Mouse (Mus musculus) lung, embryonic 16.5 days (tissue): Measurements from ENCODE around the gene Cbr1. TPM values are rescaled to one million over a fixed set of nuclear protein-coding genes. Genes with fewer than 3 reads are reported as not detected.

Experiments
- ATAC-seq: fragments of 200-750 bp; cut with Nextera tagmentation; 2 replicates; pipeline ENCODE4 v1.8.0; 2017; ENCODE audit warnings: low read depth, mild to moderate bottlenecking, moderate library complexity
- H3K27ac ChIP-seq: fragments of 300-500 bp; sonication (generic); 2 replicates; pipeline ENCODE4 v1.5.1; 2014; ENCODE audit warnings: mild to moderate bottlenecking, control low read depth, low read length
- H3K27me3 ChIP-seq: fragments of 300-500 bp; sonication (generic); 2 replicates; pipeline ENCODE4 v1.6.1; 2014; ENCODE audit warnings: low read depth, low read length, mixed read lengths; ENCODE audit not compliant: control insufficient read depth, insufficient read depth
- H3K36me3 ChIP-seq: fragments of 300-500 bp; sonication (generic); 2 replicates; pipeline ENCODE4 v1.6.1; 2014; ENCODE audit warnings: low read length; ENCODE audit not compliant: control insufficient read depth, insufficient read depth
- H3K4me1 ChIP-seq: fragments of 300-500 bp; sonication (generic); replicated peaks from 2 replicates; pipeline ENCODE4 v1.6.1; 2014; ENCODE audit warnings: low read length, mixed read lengths; ENCODE audit not compliant: control insufficient read depth, insufficient read depth
- H3K4me2 ChIP-seq: fragments of 300-500 bp; sonication (generic); 2 replicates; pipeline ENCODE4 v1.6.1; 2014; ENCODE audit warnings: low read depth, low read length, control low read depth
- H3K4me3 ChIP-seq: fragments of 300-500 bp; sonication (generic); 2 replicates; pipeline ENCODE4 v1.5.1; 2014; ENCODE audit warnings: mild to moderate bottlenecking, low read length, control low read depth
- H3K9ac ChIP-seq: fragments of 300-500 bp; sonication (generic); 2 replicates; pipeline ENCODE4 v1.6.1; 2014; ENCODE audit warnings: low read length, control low read depth
- H3K9me3 ChIP-seq: fragments of 300-500 bp; sonication (generic); 2 replicates; pipeline ENCODE4 v1.6.1; 2016; ENCODE audit warnings: low read length; ENCODE audit not compliant: control insufficient read depth
- WGBS: fragments of 180-500 bp; shearing (Covaris S2); extraction: QIAGEN DNeasy Blood & Tissue Kit; methylation state at CpG from one replicate; pipeline ENCODE4 v1.1.7; 2014; 5-methylcytosine and 5-hydroxymethylcytosine counted together
- polyA plus RNA-seq: library from polyadenylated mRNA; unstranded; fragments of >200 nt; fragmentation: Nextera tagmentation; extraction: Ambion mirVana; gene quantifications from 2 replicates; pipeline ENCODE4 v1.2.1, GENCODE M21; 2015

Gene Cbr1
- polyA plus RNA-seq, 1 experiment from 2014 or later, result 95.2 TPM

DNA sequence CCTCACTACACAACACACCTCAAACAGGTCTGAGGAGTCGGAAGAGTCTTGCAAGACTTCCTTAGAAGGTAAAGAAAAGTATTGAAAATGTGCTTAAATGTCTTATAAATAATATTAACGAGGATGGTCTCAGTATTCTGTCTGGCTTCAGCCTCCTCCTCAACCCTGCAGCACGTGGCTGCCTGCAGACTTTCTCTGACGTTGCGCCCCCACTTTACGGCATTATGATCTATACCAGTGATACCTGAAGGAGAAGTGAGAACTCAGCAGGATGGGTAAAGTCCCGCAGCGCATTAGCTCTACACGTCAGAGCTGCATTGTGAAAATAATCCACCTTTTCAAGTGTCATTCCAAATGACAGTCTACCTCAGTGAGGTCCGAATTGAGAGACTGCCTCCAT is 11.2 kb upstream of the Cbr1 start:
- Histone ChIP-seq H3K27ac (no peak overlapping the region), H3K36me3 (peaks cover 8% of the 10 kb centered on the region), H3K9ac (no peak overlapping the region), H3K4me2 (no peak overlapping the region), H3K9me3 (no peaks in the 10 kb centered on the region), H3K4me1 (no peaks in the 10 kb centered on the region), H3K27me3 (no peaks in the 10 kb centered on the region), H3K4me3 (no peak overlapping the region)
- no peak for ATAC-seq
- WGBS, result 91% methylated on average over 10 of the region's 10 CpGs

DNA sequence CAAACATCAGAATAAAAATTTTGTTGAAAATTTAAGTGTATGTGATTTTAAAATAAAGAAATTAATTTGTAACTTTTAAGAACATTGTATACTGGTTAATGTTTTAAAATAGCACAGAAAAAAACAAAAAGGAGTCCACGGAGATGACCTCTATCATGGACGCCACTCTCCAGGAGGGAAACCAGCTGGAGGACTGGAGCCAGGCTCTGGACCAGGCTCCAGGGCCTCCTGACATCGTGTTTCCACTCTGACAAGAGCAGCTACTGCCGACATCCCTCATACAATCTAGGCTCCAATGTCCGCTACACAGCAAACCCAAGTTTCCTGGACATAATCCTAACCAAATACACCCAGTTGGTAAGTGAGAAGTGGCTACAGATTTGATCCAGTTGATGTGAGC is 9.9 kb upstream of the Cbr1 start:
- no peak overlapping the region for H3K4me2 ChIP-seq
- no peak overlapping the region for H3K9ac ChIP-seq
- no peaks in the 10 kb centered on the region for H3K9me3 ChIP-seq
- no peaks in the 10 kb centered on the region for H3K27me3 ChIP-seq
- H3K4me3 ChIP-seq, result no peak overlapping the region
- H3K27ac ChIP-seq, result no peak overlapping the region
- ATAC-seq, result no peak
- WGBS, result 68% methylated on average over 5 of the region's 5 CpGs
- no peaks in the 10 kb centered on the region for H3K4me1 ChIP-seq
- peaks cover 5% of the 10 kb centered on the region for H3K36me3 ChIP-seq

DNA sequence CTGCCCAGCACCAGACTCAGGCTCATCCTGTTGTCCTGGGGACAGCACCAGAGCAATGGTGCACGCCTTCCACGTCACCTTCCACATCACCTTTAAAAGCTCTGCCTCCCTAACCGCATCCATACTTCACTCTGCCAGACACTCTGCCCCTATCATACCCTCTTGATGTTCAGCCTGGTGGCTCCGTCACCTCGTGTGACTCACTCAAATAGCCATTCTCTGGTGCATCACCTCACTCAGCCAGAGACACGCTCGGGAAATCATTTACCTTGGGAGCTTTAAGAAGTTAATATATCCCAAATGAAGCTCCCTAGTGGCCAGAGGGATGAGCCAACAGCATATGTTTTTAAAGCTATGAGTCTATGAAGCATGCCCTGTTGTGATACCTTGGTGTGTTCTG is 8.8 kb upstream of the Cbr1 start:
- H3K9ac ChIP-seq, result no peak overlapping the region
- 86% methylated on average over 7 of the region's 7 CpGs for WGBS
- H3K27me3 ChIP-seq, result no peaks in the 10 kb centered on the region
- no peak overlapping the region for H3K4me2 ChIP-seq
- peaks cover 3% of the 10 kb centered on the region; the same call in 1 of the 2 replicates for H3K36me3 ChIP-seq
- no peak overlapping the region for H3K4me3 ChIP-seq
- H3K9me3 ChIP-seq, result no peaks in the 10 kb centered on the region
- no peak overlapping the region for H3K27ac ChIP-seq
- H3K4me1 ChIP-seq, result no peaks in the 10 kb centered on the region
- ATAC-seq, result no peak

DNA sequence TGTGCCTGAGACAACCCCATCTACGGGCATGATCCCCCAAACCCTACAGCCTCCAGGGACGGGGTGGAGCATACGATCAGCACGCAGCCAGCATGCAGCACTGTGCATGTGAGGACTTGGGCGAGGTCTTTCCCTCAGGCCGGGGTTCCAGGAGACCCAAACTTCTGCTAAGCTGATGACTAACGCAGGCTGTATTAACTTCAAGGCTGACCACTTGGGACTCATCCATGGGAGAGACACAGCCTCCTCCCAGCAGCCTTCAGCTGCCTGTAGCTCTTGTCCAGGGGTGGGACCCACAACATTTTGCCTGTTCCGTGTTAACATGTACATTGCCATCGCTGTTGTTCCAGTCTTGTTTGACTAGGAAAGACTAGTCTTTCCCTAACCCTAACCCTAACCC is 8.1 kb upstream of the Cbr1 start:
- H3K4me1 ChIP-seq, result no peaks in the 10 kb centered on the region
- no peak for ATAC-seq
- H3K4me2 ChIP-seq, result no peak overlapping the region
- WGBS, result 94% methylated on average over 9 of the region's 9 CpGs
- H3K27ac ChIP-seq, result no peak overlapping the region
- H3K9ac ChIP-seq, result no peak overlapping the region
- no peak overlapping the region for H3K4me3 ChIP-seq
- H3K27me3 ChIP-seq, result no peaks in the 10 kb centered on the region
- H3K9me3 ChIP-seq, result no peaks in the 10 kb centered on the region
- peaks cover 3% of the 10 kb centered on the region; the same call in 1 of the 2 replicates for H3K36me3 ChIP-seq

DNA sequence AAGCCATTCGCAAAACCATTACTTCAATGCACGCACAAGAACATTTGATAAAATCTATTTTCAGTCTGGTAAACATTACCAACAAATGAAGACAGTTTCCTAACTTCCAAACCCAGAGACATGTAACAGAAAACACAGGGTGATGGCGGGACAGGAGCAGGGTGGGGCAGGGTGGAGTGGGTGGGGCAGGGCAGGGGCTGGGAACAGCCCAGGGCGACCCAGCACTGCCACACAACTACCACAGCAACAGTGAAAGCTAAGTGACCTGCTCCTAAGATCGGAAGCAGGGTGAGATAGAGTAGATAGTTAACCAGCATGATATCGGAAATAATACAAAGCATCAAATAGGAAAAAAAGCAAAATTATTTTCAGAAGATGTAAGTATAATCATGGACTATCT is 6.2 kb upstream of the Cbr1 start:
- no peak for ATAC-seq
- 86% methylated on average over 6 of the region's 6 CpGs for WGBS

DNA sequence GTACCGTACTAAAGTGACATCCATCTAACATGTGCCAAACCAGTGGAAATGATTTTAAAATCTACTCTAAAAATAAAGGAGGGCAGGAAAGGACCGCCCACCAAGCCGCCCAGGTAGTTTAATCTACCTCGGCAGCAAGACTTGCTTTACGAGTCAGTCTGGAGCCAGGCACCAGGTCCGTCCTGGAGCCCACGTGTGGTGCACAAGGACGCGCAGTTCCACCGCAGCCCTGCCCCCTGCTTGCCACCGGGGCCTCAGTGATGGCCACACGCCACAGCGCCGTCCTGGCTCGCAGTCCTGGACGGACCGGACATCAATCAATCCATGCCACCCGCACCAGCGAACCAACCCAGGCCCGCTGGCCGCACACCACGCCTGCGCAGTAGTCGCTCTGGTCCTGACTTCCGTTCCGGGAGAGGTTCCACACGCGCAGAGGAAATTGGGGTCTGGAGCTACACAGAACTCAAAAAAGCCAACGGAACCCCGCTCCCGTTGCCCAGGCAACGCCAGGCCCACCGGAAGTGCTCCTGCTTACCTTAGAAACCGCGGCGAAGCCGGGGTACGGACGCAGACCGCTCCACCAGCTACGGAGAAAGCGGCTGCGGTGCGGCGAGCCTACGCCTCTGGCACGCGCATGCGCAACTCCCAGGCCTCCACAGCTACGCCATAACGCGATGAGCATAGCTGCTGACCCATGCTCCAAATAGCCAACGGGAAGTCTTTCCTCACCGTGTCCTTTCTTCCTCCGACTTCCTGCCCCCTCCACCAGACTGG is 2.0 kb upstream of the Cbr1 start, which contains the start of gene Setd4:
Gene Setd4 (minus strand): TSS at position 625 of the 774 bp plus-strand sequence.
- peak within 1 kb of the TSS; percentile 96 for H3K27ac ChIP-seq
- H3K4me1 ChIP-seq, result peaks cover 12% of the 10 kb centered on the region
- under 1% methylated on average over 55 of the region's 55 CpGs for WGBS
- no peaks in the 10 kb centered on the region for H3K9me3 ChIP-seq
- no peaks in the 10 kb centered on the region for H3K27me3 ChIP-seq
- H3K4me3 ChIP-seq, result peak within 1 kb of the TSS; percentile 69
- H3K4me2 ChIP-seq, result peak within 1 kb of the TSS; percentile 94
- H3K9ac ChIP-seq, result peak within 1 kb of the TSS; percentile 85
- ATAC-seq, result peak; percentile 90
- no peaks in the 10 kb centered on the region for H3K36me3 ChIP-seq

More for the DNA sequence above, 6.2 kb upstream of the Cbr1 start:
- Histone ChIP-seq H3K9ac (no peak overlapping the region), H3K27me3 (no peaks in the 10 kb centered on the region), H3K9me3 (no peaks in the 10 kb centered on the region), H3K27ac (no peak overlapping the region), H3K4me1 (peaks cover 4% of the 10 kb centered on the region), H3K4me2 (no peak overlapping the region), H3K4me3 (no peak overlapping the region), H3K36me3 (peaks cover 3% of the 10 kb centered on the region; the same call in 1 of the 2 replicates)

DNA sequence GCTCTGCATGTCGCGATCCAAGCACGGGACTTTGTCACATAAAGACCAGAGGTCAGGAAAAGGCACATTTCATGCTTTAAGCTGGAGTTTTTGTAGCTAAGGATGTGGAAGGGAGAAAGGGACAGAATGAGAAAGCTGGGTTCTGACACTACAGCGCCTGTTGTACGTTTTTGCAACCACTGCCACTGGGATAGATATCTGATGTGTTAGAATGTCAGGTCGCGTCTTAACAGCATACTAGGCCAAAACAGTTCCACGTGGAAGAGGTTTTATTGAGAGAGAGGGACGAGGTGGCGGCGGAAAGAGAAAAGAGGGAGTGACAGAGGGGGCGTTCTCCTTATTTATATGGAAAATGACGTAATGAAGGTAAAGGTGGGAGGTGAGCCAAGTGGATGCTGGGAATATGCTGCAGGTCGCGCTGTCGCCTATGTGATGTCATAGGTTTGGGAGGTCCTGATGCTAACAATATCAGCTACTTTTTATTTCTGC is 1.1 kb upstream of the Cbr1 start:
- 5% methylated on average over 16 of the region's 16 CpGs for WGBS
- H3K4me2 ChIP-seq, result peak overlapping the region; percentile 94
- H3K27me3 ChIP-seq, result no peaks in the 10 kb centered on the region
- H3K9ac ChIP-seq, result peak overlapping the region; percentile 85
- peaks cover 12% of the 10 kb centered on the region for H3K4me1 ChIP-seq
- no peak for ATAC-seq
- no peaks in the 10 kb centered on the region for H3K36me3 ChIP-seq
- H3K9me3 ChIP-seq, result no peaks in the 10 kb centered on the region
- H3K4me3 ChIP-seq, result peak overlapping the region; percentile 69
- peak overlapping the region; percentile 96 for H3K27ac ChIP-seq

DNA sequence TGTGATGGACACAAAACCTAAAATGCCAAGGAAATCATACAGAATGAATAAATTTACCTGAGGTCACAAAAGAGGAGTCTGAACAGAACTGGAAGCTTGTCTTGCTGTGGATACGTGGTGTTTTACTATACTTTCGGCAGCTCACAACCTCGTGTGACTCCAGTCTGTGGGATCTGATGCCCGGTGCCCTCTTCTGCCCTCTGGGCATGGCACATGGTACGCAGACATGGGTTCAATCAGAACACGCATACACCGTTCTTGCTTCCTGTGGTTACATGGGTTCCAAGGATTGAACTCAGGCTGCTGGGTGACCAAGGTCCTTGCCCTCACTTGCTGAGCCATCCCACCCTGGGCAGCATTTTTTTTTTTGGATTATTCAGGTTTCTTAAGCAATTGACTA is 493 bp downstream of the Cbr1 start:
- Histone ChIP-seq H3K4me3 (no peak overlapping the region), H3K9me3 (no peaks in the 10 kb centered on the region), H3K27ac (no peak overlapping the region), H3K9ac (no peak overlapping the region), H3K27me3 (no peaks in the 10 kb centered on the region), H3K4me2 (no peak overlapping the region), H3K36me3 (peaks cover 2% of the 10 kb centered on the region; the same call in 1 of the 2 replicates), H3K4me1 (peaks cover 12% of the 10 kb centered on the region)
- ATAC-seq, result no peak
- 85% methylated on average over 7 of the region's 7 CpGs for WGBS

DNA sequence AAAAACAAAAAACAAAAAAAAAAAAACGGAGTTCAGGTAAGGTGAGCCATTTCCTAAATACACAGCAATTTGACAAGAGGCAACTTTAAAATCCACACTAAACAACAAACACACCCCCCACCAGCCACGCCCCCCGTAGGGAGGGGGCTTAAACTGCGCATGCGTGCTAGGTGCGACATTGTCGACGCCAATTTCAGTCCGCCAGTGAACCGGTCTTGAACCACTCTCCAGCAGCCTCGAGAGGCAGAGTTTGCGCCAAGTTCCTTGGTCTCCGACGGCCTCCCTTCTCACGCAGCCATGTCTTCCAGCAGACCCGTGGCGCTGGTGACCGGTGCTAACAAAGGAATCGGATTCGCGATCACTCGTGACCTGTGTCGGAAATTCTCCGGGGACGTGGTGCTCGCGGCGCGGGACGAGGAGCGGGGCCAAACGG is 2.0 kb downstream of the Cbr1 start:
- under 1% methylated on average over 32 of the region's 32 CpGs for WGBS
- peak; percentile 59 for ATAC-seq
- Histone ChIP-seq H3K4me2 (peak overlapping the region; percentile 91), H3K27me3 (no peaks in the 10 kb centered on the region), H3K4me3 (peak overlapping the region; percentile 76), H3K9me3 (no peaks in the 10 kb centered on the region), H3K36me3 (peaks cover 4% of the 10 kb centered on the region; the same call in 1 of the 2 replicates), H3K4me1 (peaks cover 12% of the 10 kb centered on the region), H3K9ac (peak overlapping the region; percentile 86), H3K27ac (peak overlapping the region; percentile 77)
